Mouse (Mus musculus): ENCODE results near the gene Stat6. TPM values are rescaled to one million over a fixed set of nuclear protein-coding genes. Genes with fewer than 3 reads are reported as not detected.
A peak's percentile ranks its signal among the peaks of the same experiment; 100 is the strongest.

The Stat6 gene
- polyA plus RNA-seq, 1 experiment from 2014 or later: 5.4 TPM

DNA sequence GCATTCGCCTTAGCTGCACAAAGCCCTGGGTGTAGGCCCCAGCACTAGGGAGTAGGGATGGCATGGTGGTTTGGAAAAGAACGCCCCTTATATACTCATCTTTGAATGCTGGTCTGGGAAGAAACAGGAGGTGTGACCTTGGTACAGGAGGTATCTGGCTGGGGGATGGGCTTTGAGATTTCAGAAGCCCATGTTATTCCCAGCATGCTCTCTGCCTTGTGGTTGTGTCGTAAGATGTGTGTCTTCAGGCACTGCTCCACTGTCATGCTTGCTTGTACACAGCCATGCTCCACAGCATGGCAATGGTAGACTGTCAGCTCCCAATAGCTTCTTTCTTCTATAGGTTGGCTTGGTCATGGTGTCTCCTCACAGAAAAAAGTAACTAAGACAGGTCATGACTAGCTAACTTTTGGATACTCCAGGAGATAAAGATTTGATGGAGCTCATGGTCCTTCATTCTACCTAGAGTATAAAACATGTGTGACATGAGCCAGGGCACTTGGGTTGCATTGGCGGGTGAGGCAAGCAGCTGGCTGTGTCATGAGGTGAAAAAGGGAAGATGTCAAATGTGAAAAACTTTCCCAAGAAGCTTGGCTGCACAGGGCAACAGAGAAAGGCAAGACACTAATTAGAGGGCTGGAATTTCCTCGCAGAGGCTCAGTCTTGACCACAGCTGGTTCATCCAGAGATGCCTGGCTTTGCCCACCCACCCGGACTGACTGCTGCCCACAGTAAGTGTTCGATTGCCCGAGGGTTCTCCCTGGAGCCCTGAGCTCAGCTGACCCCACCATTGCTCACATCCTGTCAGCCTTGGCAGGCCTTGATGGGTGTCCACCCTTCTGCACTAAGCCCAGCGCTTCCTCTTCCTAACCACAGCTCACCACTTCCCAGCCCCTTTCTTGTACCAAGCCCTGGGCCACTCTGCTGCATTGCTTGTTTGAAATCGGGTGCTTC lies 11.2 kb upstream of the Stat6 start:
- Histone ChIP-seq H3K9me3 (replicated peaks; ENCODE audit: control insufficient read depth, low read length, poor library complexity, severe bottlenecking) (no peaks in the 10 kb centered on the region), H3K4me3 (ENCODE audit: low read depth, low read length) (no peak overlapping the region)
- 92% methylated on average over 10 of the region's 10 CpGs for WGBS

GRCm38 (mm10) chr10:127632668-127633271 lies 10.0 kb upstream of the Stat6 start:
- Histone ChIP-seq H3K4me3 (ENCODE audit: low read depth, low read length) (no peak overlapping the region), H3K9ac (ENCODE audit: low read depth, low read length) (no peak overlapping the region), H3K9me3 (replicated peaks; ENCODE audit: control insufficient read depth, low read length, poor library complexity, severe bottlenecking) (no peaks in the 10 kb centered on the region), H3K27ac (ENCODE audit: low read length) (no peak overlapping the region), H3K36me3 (ENCODE audit: control insufficient read depth, insufficient read depth, low read length) (no peaks in the 10 kb centered on the region), H3K4me1 (ENCODE audit: control insufficient read depth, insufficient read depth, low read length) (no peaks in the 10 kb centered on the region), H3K27me3 (ENCODE audit: control insufficient read depth, insufficient read depth, low read depth, low read length) (no peaks in the 10 kb centered on the region), H3K4me2 (ENCODE audit: low read length) (no peak overlapping the region)
- 85% methylated on average over 7 of the region's 7 CpGs for WGBS
- ATAC-seq: no peak

More for the DNA sequence above, 11.2 kb upstream of the Stat6 start:
- H3K4me2 ChIP-seq (ENCODE audit: low read length): no peak overlapping the region
- no peak overlapping the region for H3K27ac ChIP-seq (ENCODE audit: low read length)
- no peak overlapping the region for H3K9ac ChIP-seq (ENCODE audit: low read depth, low read length)
- H3K4me1 ChIP-seq (ENCODE audit: control insufficient read depth, insufficient read depth, low read length): no peaks in the 10 kb centered on the region
- H3K27me3 ChIP-seq (ENCODE audit: control insufficient read depth, insufficient read depth, low read depth, low read length): no peaks in the 10 kb centered on the region
- H3K36me3 ChIP-seq (ENCODE audit: control insufficient read depth, insufficient read depth, low read length): no peaks in the 10 kb centered on the region
- no peak for ATAC-seq

DNA sequence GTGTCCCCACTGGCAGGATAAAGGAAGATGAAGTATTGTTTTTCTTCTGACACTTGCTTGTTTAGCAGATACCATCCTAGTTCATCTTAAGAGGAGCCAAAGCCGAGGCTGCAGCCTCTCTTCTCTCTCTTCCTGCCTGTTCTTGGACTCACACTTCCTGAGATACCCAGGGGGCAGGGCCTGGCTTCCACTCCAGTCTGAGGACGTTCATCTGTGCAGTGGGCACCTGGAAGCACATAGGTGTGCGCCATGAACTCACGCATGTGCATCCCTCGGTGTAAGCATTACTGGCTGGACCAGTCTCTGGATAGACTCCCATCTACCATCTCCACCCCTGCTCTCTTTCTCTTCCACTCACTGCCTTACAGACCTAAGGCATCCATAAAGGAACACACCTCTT lies 2.4 kb upstream of the Stat6 start:
- H3K4me3 ChIP-seq (ENCODE audit: low read depth, low read length): no peak overlapping the region
- no peaks in the 10 kb centered on the region for H3K9me3 ChIP-seq (replicated peaks; ENCODE audit: control insufficient read depth, low read length, poor library complexity, severe bottlenecking)
- peaks cover 25% of the 10 kb centered on the region for H3K27me3 ChIP-seq (ENCODE audit: control insufficient read depth, insufficient read depth, low read depth, low read length)
- H3K4me2 ChIP-seq (ENCODE audit: low read length): no peak overlapping the region
- peaks cover 5% of the 10 kb centered on the region; the same call in 1 of the 2 replicates for H3K4me1 ChIP-seq (ENCODE audit: control insufficient read depth, insufficient read depth, low read length)
- WGBS: 73% methylated on average over 5 of the region's 5 CpGs
- no peaks in the 10 kb centered on the region for H3K36me3 ChIP-seq (ENCODE audit: control insufficient read depth, insufficient read depth, low read length)
- no peak for ATAC-seq
- H3K27ac ChIP-seq (ENCODE audit: low read length): no peak overlapping the region
- no peak overlapping the region for H3K9ac ChIP-seq (ENCODE audit: low read depth, low read length)

DNA sequence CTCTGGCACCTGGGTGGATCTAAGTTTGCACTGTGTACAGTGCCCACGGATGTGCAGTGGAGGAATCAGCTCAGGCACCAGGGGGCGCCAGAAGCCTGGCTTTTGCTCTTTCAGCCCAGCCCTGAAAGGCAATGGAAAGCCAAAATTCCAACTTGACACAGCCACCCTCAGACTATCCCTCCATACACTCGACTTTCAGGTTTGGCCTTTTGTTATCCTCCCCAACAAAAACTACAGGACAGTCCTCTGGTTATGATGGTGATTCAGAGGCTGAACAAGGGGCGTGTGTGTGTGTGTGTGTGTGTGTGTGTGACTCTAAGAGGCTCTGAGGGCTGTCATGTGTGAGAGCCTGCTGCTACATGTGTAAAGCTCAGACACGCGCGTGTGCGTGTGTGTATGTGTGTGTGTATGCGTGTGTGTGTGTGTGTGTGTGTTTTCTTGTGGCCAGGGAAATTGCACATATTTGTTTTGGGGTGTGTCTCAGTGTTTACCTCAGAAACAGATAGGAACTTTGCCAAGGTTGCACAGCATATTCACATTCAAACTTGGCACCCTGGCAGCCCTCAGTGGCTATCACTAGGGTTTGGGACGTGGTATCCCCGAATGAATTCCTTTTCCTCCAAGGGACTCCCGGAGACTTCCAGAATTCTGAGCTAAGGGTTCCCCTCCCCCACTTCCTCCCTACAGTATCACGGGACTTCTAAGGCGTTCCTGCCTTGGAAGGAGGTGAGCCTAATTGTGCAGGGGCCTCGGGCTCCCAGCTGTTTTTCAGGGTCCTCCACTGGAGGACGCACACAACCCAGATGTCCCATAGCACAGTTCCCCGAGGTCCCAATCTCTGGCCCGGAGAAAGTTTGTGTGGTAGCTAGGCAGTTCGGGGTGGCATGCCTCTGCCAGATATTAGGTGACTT lies 670 bp upstream of the Stat6 start:
- Histone ChIP-seq H3K27ac (ENCODE audit: low read length) (peak overlapping the region; percentile 44), H3K9me3 (replicated peaks; ENCODE audit: control insufficient read depth, low read length, poor library complexity, severe bottlenecking) (no peaks in the 10 kb centered on the region), H3K27me3 (ENCODE audit: control insufficient read depth, insufficient read depth, low read depth, low read length) (peaks cover 25% of the 10 kb centered on the region), H3K36me3 (ENCODE audit: control insufficient read depth, insufficient read depth, low read length) (no peaks in the 10 kb centered on the region), H3K9ac (ENCODE audit: low read depth, low read length) (no peak overlapping the region), H3K4me2 (ENCODE audit: low read length) (peak overlapping the region; percentile 52), H3K4me3 (ENCODE audit: low read depth, low read length) (peak overlapping the region; percentile 18), H3K4me1 (ENCODE audit: control insufficient read depth, insufficient read depth, low read length) (peaks cover 5% of the 10 kb centered on the region; the same call in 1 of the 2 replicates)
- ATAC-seq: peak; percentile 81
- 6% methylated on average over 19 of the region's 19 CpGs for WGBS

GRCm38 (mm10) chr10:127643553-127644238 lies 910 bp downstream of the Stat6 start:
- no peak for ATAC-seq
- no peaks in the 10 kb centered on the region for H3K9me3 ChIP-seq (replicated peaks; ENCODE audit: control insufficient read depth, low read length, poor library complexity, severe bottlenecking)
- no peak overlapping the region for H3K9ac ChIP-seq (ENCODE audit: low read depth, low read length)
- H3K4me1 ChIP-seq (ENCODE audit: control insufficient read depth, insufficient read depth, low read length): peaks cover 5% of the 10 kb centered on the region; the same call in 1 of the 2 replicates
- H3K4me2 ChIP-seq (ENCODE audit: low read length): peak overlapping the region; percentile 52
- H3K27ac ChIP-seq (ENCODE audit: low read length): no peak overlapping the region
- H3K36me3 ChIP-seq (ENCODE audit: control insufficient read depth, insufficient read depth, low read length): no peaks in the 10 kb centered on the region
- H3K27me3 ChIP-seq (ENCODE audit: control insufficient read depth, insufficient read depth, low read depth, low read length): peaks cover 25% of the 10 kb centered on the region
- peak overlapping the region; percentile 18 for H3K4me3 ChIP-seq (ENCODE audit: low read depth, low read length)
- 2% methylated on average over 25 of the region's 25 CpGs for WGBS

DNA sequence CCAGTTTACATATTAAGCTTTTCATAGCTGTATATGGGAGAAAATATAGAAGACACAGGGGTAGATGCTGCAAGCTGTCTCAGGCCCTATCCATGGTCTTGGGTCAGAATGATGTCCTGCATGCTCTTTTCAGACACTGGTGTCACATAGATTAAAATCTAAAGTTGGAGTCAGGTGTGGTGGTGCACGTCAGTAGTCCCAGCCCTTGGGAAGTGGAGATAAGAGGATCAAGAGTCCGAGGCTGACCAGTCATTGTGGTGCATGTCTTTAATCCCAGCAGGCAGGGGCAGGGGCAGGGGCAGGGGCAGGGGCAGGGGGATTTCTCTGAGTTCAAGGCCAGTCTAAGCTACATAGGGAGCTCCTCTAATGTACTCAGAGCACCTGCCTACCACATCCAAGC lies 3.0 kb downstream of the Stat6 start:
- Histone ChIP-seq H3K9me3 (replicated peaks; ENCODE audit: control insufficient read depth, low read length, poor library complexity, severe bottlenecking) (no peaks in the 10 kb centered on the region), H3K36me3 (ENCODE audit: control insufficient read depth, insufficient read depth, low read length) (no peaks in the 10 kb centered on the region), H3K27me3 (ENCODE audit: control insufficient read depth, insufficient read depth, low read depth, low read length) (peaks cover 25% of the 10 kb centered on the region), H3K4me2 (ENCODE audit: low read length) (no peak overlapping the region), H3K4me3 (ENCODE audit: low read depth, low read length) (no peak overlapping the region), H3K9ac (ENCODE audit: low read depth, low read length) (no peak overlapping the region), H3K27ac (ENCODE audit: low read length) (no peak overlapping the region), H3K4me1 (ENCODE audit: control insufficient read depth, insufficient read depth, low read length) (peaks cover 5% of the 10 kb centered on the region; the same call in 1 of the 2 replicates)
- no peak for ATAC-seq
- WGBS: 21% methylated on average over 2 of the region's 2 CpGs

GRCm38 (mm10) chr10:127652906-127653638 lies 10.3 kb downstream of the Stat6 start:
- H3K9ac ChIP-seq (ENCODE audit: low read depth, low read length): no peak overlapping the region
- ATAC-seq: no peak
- H3K4me1 ChIP-seq (ENCODE audit: control insufficient read depth, insufficient read depth, low read length): no peaks in the 10 kb centered on the region
- 0 out of 2 replicates have a peak overlapping the region, but pooled peaks have one; percentile 4 for H3K4me3 ChIP-seq (ENCODE audit: low read depth, low read length)
- WGBS: 54% methylated on average over 21 of the region's 21 CpGs
- H3K4me2 ChIP-seq (ENCODE audit: low read length): peak overlapping the region; percentile 28
- H3K9me3 ChIP-seq (replicated peaks; ENCODE audit: control insufficient read depth, low read length, poor library complexity, severe bottlenecking): no peaks in the 10 kb centered on the region
- H3K27me3 ChIP-seq (ENCODE audit: control insufficient read depth, insufficient read depth, low read depth, low read length): no peaks in the 10 kb centered on the region
- H3K27ac ChIP-seq (ENCODE audit: low read length): no peak overlapping the region
- H3K36me3 ChIP-seq (ENCODE audit: control insufficient read depth, insufficient read depth, low read length): no peaks in the 10 kb centered on the region
